Mouse (Mus musculus): ENCODE data around the gene Selenok.
A peak's percentile ranks its signal among the peaks of the same experiment; 100 is the strongest.

The Selenok gene

DNA sequence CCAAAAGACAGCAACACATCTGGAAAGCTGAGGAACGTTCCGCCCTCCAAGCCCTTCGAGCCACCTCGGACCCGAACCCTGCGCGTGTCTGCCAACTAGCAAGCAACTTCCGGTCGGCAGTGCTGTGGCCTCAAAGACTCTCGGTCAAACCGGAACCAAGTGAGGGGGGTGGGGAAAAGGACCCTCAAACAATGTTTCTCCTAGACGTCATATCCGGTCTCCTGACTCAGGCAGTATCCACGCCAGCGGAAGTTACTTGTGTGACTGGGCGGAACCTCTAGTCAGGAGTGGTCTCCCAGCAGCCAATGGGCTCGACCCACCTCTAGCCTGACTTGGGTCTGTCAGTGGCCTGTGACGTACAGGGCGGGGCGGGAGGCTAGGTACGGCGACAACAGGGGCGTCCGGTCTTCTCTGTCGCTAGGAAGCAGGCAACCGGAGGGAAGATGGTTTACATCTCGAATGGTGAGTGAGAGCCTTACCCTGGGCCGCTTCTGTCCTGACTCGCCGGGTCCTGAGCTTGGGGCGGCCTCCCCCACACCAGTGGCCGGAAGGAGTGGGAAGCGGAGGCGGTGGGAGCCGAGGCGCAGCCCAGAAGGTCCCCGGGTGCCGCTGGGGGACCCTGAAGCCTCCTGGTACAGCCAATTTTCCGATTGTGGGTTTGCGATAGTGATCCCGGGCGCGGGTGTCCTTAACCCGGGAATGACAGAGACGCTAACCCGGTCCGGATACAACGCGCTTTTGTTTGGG is at the start of gene Selenok:
Gene Selenok, plus strand, starts transcription at position 234 of the 747 bp plus-strand sequence.
- peak; percentile 100 for DNase-seq

DNA sequence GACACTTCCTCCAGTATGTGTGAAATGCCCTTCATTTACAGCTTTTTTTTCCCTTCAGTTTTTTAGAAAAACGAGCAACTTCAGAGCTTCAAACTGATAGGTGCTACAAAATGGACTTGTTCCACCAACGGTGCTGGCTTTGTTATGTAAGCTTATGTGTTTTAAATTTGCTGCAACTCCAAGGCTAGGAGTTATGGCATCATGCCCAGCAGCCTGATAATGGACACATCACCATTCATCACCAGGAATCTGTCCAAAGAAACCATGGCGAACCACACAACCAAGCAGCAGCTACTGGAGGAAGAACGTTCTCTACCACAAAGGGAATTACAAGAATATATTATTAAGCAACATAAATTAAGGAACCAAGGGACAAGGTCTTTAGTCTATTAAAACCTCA is 39.1 kb upstream of the Selenok start:
- no peak for DNase-seq

DNA sequence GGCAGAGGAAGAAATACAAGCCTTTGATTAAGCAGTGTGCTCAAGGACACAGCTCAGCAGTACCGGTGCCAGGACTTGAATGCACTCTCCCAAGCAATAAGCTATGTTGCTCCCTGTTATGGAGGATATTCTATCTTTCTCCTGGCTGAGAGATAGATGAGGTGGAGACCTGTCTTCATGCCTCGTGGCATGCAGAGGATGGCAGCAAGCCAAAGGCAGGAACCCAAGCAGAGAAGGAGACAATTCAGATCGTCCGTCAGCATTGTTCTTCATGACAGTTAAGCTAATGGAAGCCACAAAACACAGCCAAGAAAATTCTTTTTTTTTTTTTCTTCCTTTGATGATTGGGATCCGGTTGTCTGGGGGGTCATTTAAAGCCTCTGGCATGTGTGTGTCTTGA is 32.6 kb upstream of the Selenok start:
- DNase-seq: no peak

DNA sequence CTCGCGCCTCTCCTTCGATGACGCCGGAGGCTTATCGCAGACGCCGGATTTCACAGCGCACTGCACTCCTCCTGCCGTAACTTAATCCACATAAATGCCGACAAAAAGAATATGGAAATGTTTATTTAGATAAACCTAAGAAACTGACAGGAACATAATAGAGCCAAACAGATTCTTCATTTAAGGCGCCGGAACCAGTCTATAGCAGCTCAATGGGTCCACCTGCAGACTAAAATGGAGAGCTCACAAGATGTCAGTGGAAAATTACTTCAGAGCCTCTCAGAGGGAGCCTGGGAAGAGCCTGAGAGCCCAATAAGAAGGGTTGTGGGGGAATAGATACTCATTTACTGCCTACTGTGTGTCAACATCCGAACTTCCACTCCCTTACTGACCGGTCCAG is 30.6 kb upstream of the Selenok start:
- DNase-seq: peak; percentile 8

DNA sequence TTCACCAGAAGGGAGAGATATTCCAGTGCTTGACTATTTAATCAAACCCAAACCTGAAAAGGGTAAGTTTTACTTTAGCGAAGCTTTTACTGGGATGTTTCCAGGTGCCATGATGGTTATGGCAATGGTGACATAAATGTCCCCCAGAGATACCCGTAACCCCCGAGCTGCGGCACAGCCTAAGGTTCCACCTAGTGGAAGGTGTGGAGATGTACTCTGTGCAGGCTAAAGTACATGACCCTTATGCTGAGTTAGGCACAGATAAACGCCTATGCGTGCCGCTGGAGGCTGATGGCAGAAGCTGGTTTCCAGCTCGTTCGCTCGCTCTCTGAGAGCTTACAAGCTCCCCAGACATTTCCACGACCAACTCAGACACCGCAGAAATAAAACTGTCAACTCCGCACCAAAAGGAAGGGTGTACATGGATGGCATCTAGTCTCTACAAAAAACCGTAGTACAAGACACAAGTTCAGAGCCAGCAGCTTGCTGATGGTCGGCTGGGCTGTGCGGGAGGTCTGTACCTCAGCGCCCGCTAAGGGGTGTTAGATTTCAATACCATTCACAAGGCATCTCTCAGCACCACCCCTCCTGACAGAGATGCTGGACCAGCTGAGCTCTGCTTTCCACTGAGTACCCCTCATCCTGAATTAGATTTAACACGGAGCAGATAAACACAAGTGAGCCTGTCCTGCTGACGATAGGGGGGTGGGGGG is 28.4 kb upstream of the Selenok start:
- peak; percentile 36 for DNase-seq

DNA sequence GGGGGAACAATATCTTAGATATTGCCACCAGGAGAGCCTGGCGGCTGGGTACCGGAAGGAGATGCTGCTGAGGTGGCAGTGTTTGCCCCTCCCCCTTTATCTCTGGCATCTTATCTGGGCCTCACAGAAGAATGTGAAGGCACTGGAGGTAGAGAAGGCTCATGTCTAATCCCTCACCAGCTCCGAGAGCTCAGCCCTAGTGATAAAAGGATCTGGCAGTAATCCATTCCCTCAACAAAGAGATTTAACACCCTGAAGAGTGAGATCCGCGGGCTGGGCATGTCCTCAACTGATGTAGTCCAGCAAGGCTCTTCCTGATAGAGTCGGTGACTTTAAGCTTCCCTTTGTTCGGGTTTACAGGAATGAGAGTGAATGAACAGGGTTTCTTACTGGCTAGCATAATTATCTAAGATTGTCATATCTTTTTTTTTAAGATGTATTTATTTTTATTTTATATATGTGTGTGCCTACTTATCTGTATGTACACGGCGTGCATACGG is 27.7 kb upstream of the Selenok start:
- DNase-seq: peak; percentile 17

DNA sequence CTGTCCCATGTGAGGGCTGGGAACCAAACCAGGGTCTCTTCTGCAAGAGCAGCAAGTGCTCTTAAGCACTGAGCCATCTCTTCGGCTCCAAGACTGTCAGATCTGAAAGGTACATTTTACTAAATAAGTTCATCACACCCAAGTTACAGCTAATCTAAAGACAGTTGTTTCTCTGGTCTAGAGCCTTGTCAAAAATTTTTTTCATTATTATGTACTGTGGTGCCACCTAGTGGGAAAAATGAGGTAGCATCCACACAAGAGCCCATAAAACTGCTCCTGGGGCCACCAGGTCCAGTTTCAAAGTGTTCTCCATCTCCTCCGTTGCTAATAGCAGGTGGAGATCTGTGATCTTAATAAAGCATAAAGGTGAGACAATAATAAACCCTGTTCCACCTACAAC is 27.2 kb upstream of the Selenok start:
- peak; percentile 71 for DNase-seq

DNA sequence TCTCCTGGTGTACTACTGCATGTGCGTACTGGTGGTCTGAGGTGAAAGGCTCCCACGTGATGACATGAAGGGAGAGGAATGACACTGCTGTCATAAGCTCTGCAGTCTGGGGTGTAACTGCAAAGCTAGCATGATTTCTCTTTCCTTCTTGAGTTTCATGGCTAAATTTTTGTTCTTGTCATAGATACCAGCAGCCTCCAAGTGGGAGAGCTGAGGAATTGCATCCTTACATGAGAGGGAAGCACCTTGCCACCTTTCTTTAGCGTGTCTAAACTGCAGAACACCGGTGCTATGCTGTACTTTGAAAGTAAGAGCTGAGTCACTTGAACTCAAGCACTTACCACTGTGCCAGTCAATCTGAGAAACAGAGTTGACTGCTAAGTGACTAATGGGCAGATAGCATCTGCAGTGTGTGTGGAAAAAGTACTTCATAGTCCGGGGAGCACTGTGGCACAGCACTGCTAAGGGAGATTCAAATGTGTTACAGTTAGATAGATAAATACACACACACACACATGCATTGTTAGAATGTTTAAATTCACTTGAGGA is 21.3 kb upstream of the Selenok start:
- no peak for DNase-seq

DNA sequence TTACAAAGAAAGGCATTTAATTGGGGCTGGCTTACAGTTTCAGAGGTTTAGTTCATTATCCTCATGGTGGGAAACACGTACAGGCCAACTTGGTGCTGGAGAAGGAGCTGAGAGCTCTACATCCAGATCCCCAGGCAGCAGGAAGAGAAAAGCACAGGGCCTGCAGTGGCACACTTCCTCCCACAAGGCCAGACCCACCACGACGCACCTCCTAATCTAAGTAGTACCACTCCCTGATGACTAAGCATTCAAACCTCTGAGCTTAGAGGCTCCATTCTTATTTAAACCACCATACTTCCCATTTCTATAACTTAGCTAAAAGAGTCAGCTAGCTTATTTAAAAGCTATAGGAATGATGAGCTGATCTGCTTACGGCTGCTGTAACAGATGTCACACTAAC is 17.3 kb upstream of the Selenok start:
- no peak for DNase-seq

DNA sequence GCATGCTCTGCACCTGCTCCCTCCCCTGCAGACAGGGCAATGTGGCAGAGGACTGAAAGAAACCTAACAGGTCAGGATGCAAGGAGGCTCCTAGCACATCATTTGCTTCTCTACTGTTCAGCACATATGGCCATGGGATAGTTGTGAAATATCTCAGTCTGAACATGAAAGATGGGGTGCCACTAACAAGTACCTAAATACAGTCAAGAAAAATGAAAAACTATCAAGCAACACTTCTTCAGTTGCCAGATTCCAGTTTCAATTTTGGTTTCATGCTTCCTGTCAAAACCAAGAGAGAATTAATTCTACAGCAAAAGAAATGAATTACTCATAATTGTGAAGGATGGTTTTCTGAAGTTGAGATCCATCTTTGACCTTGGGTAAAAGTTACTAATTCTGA is 10.7 kb upstream of the Selenok start:
- DNase-seq: no peak

DNA sequence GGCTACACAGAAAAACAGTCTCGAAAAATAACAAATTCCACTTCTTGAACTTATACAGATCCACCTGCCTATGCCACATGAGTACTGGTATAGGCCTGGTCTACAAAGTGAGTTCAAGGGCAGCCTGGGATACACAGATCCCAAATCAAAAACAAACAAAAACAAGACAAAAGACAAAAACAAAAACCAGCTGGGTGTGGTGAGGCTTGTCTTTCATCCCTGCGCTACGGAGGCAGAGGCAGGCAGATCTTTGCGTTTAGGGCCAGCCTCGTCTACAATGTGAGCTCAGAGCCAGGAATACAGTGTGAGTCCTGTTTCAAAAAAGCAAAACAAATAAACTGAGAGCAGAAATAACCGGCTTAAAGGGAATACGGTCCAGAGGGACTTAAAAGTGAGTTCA is 497 bp upstream of the Selenok start:
- DNase-seq: no peak

DNA sequence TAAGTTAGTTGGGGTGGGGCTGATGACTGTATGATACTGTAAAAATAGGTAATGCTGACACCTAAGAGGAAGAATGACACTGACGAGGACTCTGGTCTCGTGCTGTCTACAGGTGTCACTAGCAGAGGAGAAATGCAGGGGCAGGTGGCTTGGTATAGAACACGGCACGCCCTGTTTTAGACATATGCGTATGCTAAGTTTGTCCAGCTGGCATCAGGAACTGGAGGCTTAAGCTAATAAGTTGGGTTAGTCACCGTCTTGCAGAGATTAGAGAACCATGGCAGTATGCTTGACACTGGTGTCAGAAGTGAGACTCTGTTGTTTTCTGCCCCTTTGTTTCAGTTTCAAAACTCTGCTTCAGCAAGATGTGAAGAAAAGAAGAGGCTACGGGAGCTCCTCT is 3.3 kb downstream of the Selenok start:
- DNase-seq: no peak

DNA sequence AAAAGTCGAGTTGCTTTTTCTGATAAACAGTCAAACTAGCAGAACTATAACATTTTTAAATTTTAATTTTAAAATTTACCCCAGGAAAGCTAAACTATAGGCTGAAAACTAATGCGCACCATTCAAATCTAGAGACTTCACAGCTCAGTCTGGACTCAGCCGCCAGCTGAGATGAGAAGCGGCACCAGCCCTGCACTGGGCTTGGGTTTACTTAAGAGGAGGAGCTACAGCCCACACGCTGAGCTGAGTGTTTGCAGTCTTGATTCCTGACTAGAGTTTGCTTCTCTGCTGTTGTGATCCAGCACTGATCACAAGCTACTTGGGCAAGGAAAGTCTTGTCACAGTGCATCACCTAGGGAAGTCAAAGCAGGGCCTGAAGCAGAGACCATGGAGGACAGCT is 3.9 kb downstream of the Selenok start:
- no peak for DNase-seq

DNA sequence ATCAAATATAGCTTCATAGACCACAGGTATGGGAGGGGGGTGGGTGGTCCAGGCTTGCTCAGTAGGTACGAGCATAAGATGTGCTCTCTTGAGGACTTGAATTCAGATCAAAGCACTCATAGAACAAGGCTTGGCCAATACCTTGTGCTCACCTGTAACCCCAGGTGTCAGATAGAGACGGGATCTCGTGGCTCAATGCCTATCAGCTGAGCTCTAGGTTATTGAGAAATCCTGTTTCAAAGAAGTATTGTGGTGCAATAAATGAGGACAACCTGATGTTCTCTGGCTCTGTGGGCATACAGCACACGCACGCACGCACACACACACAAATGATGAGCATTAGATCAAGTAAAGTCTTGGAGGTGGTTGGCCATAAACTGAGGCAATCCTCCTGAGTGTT is 8.8 kb downstream of the Selenok start:
- no peak for DNase-seq

DNA sequence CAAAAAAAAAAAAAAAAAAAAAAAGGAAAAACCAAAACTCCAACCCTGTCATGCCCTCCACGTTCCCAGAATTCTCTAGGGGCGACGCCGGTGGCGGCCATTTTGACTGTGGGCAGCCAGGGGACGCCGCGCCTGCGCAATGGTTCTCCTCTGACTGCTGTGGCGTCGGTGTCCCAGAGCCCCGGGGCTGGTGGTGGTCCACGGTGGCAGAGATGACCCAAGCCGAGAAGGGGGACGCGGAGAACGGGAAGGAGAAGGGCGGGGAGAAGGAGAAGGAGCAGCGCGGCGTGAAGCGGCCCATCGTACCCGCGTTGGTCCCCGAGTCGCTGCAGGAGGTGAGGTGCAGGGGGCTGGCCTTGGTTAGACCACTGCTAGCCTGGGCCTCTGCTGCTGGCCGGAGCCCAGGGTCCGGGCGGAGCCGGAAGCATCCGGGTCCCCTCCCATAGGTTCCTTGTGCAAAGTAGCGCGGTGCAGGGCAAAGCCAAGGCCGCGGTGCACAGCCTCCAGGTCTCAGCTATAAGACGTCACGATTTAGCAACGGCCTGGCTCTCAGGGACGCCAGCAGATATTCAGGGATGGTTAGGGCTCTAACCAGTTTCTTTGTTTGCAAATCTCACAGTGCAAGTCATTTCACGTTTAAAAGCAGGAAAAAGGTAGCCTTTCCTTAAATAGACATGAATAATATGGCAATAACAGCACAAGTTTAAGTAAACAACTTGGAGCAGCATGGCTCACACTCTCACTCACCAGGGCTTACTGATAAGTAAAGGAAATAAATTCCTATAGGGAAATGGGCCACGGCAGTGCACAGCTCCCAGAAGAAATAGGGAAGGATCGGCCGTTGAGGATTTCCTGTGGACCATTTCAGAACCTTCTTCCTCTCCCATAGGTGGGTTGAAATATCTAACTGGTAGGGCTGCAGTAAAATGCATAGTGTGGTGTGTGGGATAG is 10.4 kb downstream of the Selenok start, which contains the start of gene Actr8:
Gene Actr8, plus strand, starts transcription at position 84 of the 951 bp plus-strand sequence.
- DNase-seq: peak; percentile 94

DNA sequence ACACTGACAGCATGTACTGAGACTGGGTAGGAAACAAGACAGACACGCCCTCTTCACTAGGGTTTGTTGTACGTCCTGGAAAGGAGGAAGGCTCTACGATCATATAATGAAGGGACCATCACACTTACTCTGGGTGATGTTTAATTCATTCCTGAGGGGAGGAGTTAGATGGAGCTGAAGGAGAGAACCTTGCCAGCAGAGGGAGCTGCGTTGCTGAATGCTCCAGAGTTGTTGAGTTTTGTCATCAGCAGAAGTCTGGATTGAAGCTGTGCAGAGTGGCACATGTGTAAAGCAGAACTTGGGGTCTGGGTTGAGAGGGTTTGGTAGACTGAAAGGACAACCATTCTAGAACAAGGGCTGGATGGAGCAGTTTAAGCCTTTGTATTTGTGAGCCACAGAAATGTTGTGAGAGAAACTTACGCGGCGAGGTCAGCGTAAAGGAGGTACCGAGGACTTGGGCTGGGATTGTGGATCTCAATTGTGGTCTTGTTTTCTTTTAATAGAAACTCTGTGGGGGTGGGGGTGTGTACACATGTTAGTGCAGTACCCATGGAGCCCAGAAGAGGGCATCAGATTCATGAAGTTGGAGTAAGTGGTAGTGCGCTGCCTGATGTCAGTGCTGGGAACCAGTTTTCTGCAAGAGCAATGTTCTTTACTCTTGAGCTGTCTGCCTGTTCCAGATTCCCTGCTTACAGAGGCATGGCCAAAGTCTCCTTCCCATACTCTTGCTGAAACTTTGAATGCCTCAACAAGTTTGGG is 12.5 kb downstream of the Selenok start:
- DNase-seq: no peak

DNA sequence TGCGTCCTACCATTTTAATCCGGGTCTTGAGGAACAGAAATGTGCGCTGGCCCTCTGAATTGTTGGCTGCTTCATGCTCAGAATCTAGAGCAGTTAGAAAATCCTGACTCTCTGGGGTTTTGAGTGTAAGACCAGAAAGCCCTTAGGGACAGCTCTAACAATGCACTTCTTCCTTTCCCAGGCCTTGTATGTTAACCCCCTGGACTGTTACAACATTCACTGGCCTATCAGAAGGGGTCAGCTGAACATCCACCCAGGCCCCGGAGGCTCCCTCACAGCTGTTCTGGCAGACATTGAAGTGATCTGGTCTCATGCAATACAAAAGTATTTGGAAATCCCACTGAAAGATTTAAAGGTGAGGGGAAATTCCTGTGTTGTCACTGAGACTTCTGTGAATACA is 18.0 kb downstream of the Selenok start:
- no peak for DNase-seq

DNA sequence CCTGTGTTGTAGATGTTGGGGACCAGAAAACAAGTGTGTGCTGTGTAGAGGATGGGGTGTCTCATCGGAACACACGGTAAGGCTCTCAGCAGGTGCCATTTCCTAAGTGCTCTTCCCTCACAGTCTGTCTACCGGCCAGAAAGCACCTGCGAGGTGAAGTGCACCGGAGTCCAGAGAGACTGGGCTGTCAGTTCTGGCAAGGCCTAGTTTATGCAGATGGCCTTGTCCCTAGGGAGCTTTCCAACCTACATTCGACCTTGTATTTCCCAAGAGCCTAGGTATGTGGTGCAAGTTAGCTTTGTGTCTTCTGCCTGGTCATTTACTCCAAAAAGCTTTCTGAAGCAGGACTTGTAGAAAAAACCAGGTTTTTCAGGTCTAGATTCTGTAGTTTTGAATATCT is 19.2 kb downstream of the Selenok start:
- no peak for DNase-seq

DNA sequence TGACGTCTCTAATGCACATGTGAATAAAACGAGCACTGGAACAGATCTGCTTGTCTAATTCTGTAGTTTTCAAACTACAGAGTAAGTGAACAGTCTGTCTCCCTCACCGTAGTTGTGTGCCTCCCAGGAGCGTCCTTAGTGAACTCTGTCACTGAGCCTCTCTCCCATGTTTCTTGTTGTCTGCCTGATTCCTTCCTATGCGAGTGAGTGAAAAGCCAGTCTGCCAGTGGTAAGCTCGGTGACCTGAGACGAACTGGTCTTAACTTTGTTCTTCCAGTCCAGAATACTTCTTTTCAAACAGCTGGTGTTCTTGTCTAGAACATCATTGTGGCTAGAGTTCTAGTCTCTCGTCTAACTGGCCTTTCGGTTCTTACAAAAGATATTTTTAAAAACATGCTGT is 19.6 kb downstream of the Selenok start:
- DNase-seq: no peak

DNA sequence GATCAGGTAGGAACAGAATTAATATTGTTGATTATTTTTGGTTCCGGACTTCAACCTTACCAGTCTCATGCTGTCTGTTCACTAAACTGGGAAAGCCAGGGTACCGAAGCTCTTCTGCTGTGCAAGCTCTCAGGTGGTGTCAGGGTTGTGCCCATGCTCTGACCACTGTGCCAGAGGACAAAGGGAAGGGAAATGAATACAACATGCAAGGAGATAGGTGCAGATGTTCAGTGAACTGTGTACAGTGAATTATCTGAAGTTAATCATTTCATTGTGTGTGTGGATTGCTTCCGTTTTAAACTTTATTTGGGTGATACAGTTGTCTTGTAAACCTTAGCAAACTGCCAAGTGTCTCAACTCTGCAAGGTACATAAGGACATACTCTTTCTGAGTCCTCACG is 20.2 kb downstream of the Selenok start:
- DNase-seq: no peak

DNA sequence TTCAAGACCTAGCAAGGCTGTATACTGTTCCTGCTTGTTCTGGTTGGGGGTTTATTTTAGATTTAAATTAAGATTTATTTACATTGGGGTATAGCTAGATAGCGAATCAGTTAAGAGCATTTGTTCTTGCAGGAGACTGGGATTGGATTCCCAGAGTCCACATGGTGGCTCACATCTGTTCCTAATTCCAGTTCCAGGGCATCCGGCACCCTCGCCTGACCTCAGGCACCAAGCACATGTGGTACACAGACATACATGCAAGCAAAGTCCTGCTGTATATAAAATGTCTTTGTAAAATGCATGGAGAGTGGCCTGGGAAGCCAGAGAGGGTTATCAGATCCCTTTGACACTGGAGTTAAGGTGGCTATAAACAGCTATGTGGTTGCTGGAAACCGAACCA is 26.9 kb downstream of the Selenok start:
- peak; percentile 74 for DNase-seq
